Mouse (Mus musculus): ENCODE results near the gene Trim45.
A peak's percentile ranks its signal among the peaks of the same experiment; 100 is the strongest.

DNA sequence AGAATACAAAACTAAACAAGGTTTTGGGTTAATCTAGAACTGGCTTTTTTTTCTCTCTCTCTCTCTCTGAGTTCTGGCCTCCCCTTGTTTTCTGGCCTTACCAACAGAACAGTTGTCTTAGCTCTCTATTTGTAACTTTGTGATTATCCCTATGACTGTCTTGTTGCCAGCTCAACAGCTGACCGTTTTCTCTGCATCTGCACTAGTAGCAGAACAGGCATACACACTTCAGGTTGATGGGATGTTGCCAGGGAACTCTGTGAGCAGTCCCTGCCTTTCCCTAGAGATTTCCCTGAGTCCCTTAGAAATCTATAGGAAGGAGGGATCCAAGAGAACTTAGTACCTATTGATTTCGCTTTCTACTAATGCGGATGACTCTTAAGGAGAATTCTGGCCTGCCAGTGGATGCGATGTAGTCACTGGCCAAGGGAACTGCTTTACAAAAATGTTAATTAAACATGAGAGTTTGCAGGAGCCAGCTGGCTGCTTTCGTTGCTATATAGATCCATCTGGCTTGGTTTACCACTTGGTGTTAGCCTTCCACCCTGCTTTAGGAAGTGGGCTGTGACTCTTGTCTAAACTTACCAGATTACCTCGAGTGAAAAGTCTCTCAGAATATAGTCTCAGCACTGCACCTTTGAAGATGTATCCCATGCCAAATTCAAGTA is 2.2 kb downstream of the Trim45 start:
- TF ChIP-seq CTCF (IDR thresholded peaks at IDR 0.05; ENCODE audit: borderline replicate concordance, insufficient read depth, low read length) (no peak), POLR2A (IDR thresholded peaks at IDR 0.05; ENCODE audit: low read depth, low read length) (0 out of 2 replicates have a peak, but pooled peaks have one; percentile 10)

Measured in embryonic fibroblast, embryonic 13.5 days (primary cell).